Mouse (Mus musculus) left cerebral cortex, postnatal 10 days (tissue): ENCODE results near the gene Rflna. TPM values are rescaled to one million over a fixed set of nuclear protein-coding genes. Genes with fewer than 3 reads are reported as not detected.

ENCODE experiments used
- DNase-seq, 2 experiments: peaks; one replicate each; pipeline ENCODE4 v3.0.0; 2021 to 2022; ENCODE audit warnings: low spot score in 2 of 2, mixed read lengths in 1 of 2; ENCODE audit errors: extremely low spot score in 1 of 2
- intact Hi-C: fragments of 180-260 bp; cut with DNase I; formaldehyde crosslinking; loops from one replicate; pipeline ENCODE4 v1.15.1; 2025
- total RNA-seq, 2 experiments: library from RNA; stranded (reverse); gene quantifications; 2 replicates each; pipeline ENCODE4 v1.2.3; 2021

Gene Rflna
- total RNA-seq, 2 experiments from 2014 or later, result 1.4 to 1.5 TPM

- DNase-seq, result peak in 1 of 2 experiments; percentile 90
- intact Hi-C loops, result no loop called here
Measured at GRCm38 (mm10) chr5:125040128-125040584, 37.1 kb downstream of the Rflna start.

GRCm38 (mm10) chr5:125041578-125041977 is 38.6 kb downstream of the Rflna start:
- DNase-seq, result no peak
- intact Hi-C loops, result no loop called here

- intact Hi-C loops, result no loop called here
- DNase-seq, result no peak
Measured at GRCm38 (mm10) chr5:125043448-125043847, 40.4 kb downstream of the Rflna start.

- no peak for DNase-seq
- intact Hi-C loops, result no loop called here
Measured at GRCm38 (mm10) chr5:125045202-125045601, 42.2 kb downstream of the Rflna start.

GRCm38 (mm10) chr5:125046436-125046835 is 43.4 kb downstream of the Rflna start:
- peak in 1 of 2 experiments; percentile 64 for DNase-seq
- intact Hi-C loops, result no loop called here

- intact Hi-C loops, result no loop called here
- DNase-seq, result no peak
Measured at GRCm38 (mm10) chr5:125049481-125049880, 46.5 kb downstream of the Rflna start.

- intact Hi-C loops, result loop anchor here (10.0 kb wide), 1 partner anchor 213 kb away; no protein-coding TSS in a partner anchor
- no peak for DNase-seq
Measured at GRCm38 (mm10) chr5:125052237-125052602, 49.2 kb downstream of the Rflna start.

- intact Hi-C loops, result loop anchor here (10.0 kb wide), 1 partner anchor 212 kb away; no protein-coding TSS in a partner anchor
- DNase-seq, result peak in 1 of 2 experiments; percentile 72
Measured at GRCm38 (mm10) chr5:125052603-125053488, 49.8 kb downstream of the Rflna start.

GRCm38 (mm10) chr5:125053661-125054060 is 50.6 kb downstream of the Rflna start:
- intact Hi-C loops, result loop anchor here (10.0 kb wide), 1 partner anchor 211 kb away; no protein-coding TSS in a partner anchor
- DNase-seq, result no peak

GRCm38 (mm10) chr5:125055901-125056300 is 52.9 kb downstream of the Rflna start:
- intact Hi-C loops, result loop anchor here (10.0 kb wide), 1 partner anchor 209 kb away; no protein-coding TSS in a partner anchor
- peak in 1 of 2 experiments; percentile 29 for DNase-seq

- no peak for DNase-seq
- intact Hi-C loops, result loop anchor here (10.0 kb wide), 1 partner anchor 208 kb away; no protein-coding TSS in a partner anchor
Measured at GRCm38 (mm10) chr5:125056331-125056695, 53.3 kb downstream of the Rflna start.

GRCm38 (mm10) chr5:125056696-125057554 is 53.9 kb downstream of the Rflna start:
- intact Hi-C loops, result loop anchor here (10.0 kb wide), 1 partner anchor 208 kb away; no protein-coding TSS in a partner anchor
- DNase-seq, result peak in 1 of 2 experiments; percentile 67

GRCm38 (mm10) chr5:125057555-125058266 is 54.7 kb downstream of the Rflna start:
- DNase-seq, result peak in 1 of 2 experiments; percentile 71
- intact Hi-C loops, result loop anchor here (10.0 kb wide), 1 partner anchor 207 kb away; no protein-coding TSS in a partner anchor

GRCm38 (mm10) chr5:125058267-125058668 is 55.2 kb downstream of the Rflna start:
- DNase-seq, result peak; percentile 44 to 82
- intact Hi-C loops, result loop anchor here (10.0 kb wide), 1 partner anchor 207 kb away; no protein-coding TSS in a partner anchor

Other genes starting within 250 kb of the Rflna start
- gene Ccdc92, start 140.8 kb upstream of the Rflna start, total RNA-seq, result 10 to 100 TPM; 38.7 to 43.3 TPM
- 10 to 100 TPM; 46.4 to 49.7 TPM for gene Zfp664, start 140.5 kb upstream of the Rflna start, total RNA-seq
- 100 to 1,000 TPM; 131 to 146 TPM for gene Ncor2, start 176.0 kb downstream of the Rflna start, total RNA-seq